Mouse (Mus musculus): ENCODE data around the gene Zfp512b.

Zfp512b gene

DNA sequence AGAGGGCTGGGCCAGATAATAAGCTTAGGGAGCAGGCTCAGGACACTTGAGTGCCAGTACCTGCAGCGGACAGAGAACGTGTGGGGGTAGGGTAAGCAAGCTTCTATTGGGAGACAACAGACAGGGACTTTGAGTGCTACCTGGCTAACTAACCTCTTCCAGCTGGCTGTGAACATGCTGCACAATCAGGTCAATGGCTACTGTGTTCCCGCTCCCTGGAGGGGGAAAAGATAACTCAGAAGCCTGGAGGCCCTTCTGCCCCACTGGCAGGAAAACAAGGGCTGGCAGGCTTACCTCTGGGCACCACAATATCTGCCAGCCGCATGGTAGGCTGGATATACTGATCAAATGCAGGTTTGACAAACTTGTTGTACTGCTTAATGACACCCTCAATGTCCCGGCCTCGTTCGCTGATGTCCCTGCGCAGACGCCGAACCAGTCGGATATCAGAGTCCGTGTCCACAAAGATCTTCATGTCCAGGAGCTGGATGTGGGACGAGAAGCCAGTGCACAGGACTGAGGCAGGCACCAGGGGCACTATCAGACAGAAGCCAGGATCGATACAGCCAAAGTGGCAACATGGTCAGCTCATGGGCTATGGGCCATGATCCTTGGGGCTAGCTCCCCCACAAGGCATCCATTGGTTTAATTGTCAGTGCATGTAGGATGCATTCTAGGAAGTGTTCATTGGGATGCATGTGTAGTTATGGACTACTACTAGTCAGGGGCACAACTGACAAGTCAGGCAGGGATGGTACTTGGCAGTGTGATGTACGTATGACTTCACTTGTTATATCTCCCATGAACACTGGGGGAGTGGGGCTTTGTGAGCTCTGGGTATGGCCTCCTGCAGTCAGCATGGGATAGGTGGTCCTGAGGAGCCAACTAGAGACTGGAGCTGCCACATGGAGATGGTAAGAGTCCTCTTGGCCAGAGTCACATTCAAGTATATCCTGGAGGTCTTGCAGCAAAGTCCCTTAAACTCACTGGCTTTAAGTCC lies 19.4 kb downstream of the Zfp512b start:
- DNase-seq (ENCODE audit: low spot score), result no peak

DNA sequence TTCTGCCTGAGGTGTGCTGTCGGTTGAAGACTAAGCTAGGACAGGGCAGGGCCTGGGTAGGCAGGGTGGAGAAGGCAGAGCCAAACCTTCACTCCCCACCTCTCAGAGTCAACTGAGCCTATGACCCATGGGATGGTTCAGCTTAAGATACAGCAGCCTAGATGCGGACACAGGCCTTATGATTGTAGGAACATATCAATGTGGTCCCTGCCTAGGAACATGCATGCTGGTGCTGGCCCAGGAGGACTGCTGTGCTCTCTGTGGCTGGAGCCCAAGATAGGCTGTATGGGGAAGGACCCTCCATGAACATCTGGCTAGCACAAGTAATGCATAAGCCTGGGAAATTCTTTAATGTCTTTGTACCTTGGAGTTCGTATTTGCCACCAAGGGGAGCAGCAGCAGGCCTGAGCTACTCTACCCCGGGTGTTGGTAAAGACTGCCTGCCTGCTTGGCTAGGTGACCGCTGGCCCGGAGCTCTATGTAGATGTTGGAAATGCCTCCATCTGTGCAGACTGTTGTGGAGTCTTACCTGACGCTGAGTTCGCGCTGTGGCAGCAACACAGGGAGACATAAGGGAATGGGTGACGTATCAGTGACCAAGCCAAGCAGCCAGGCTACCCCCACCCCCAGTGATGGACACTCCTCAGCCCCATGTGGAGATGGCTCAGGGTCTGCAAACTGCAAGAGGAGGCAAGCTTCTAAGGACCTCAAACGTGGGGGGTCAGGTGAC lies 20.5 kb downstream of the Zfp512b start:
- DNase-seq (ENCODE audit: low spot score), result no peak

DNA sequence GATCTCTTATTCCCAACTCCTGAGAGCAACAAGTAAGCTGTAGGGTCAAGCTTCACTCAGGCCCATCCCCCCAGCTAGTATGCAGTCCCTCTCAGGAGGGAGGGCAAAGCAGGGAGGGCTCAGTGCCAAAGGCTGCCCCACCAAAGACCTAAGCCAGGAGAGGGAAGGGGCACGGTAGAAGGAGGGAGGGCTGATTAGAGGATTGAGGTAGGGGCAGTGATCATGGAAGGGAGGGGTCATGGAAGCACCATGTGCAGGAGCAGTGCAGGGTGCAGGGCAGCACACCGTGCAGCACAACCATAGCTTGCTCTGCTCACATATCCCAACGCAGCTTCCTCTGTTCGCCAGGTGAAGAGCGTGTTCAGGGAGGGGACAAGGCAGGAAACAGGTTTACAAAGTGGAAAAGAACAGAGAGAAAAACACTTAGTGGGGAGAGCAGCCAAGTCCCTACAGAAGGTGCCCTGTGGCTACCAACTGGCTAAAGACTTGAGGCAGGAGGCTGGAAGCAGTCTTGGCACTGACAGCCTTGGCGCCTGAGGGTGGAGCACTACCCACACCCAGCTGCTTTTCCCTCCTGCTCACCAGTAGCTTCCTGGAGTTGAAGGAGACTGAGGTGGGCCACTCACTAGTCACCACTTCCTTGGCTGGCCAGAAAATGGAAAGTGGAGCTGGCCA lies 21.5 kb downstream of the Zfp512b start:
- DNase-seq (ENCODE audit: low spot score), result no peak

DNA sequence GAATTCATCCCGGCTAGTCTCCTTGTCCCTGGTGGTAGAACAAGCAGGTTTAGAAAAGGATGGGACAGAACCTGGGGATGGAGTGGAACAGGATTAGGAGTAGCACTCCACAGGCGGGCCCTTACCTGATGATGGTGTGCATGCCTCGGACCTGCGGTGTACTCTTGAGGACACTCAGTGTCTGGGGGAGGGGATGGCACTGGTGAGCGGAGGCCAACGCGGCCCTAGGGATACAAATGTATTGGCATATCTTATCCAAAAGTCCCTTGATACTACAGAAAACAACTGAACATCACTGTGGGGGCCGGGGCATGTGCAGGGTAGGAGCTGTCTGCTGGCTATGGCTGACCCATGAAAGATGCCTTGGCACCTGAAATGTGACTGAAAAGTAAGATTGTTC lies 22.2 kb downstream of the Zfp512b start:
- DNase-seq (ENCODE audit: low spot score), result no peak

DNA sequence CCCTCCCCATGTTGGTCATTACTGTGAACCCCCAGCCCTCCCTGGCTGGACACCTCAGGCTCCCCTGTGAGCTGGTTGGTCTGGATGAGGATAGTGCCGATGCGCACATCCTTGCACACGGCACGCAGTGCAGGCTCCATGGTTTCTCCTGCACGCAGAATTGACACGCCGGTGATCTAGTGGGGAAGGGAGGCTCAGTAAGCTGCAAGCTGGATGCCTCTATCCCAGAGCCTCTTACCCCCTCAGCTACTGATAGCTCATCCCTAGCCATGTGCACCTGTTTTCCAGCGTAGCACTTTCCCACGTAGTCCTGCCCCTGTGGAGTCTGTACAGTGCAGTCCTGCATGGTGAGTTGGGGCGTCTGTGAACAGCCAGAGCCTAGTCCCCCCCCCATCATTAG lies 22.7 kb downstream of the Zfp512b start:
- no peak for DNase-seq (ENCODE audit: low spot score)

DNA sequence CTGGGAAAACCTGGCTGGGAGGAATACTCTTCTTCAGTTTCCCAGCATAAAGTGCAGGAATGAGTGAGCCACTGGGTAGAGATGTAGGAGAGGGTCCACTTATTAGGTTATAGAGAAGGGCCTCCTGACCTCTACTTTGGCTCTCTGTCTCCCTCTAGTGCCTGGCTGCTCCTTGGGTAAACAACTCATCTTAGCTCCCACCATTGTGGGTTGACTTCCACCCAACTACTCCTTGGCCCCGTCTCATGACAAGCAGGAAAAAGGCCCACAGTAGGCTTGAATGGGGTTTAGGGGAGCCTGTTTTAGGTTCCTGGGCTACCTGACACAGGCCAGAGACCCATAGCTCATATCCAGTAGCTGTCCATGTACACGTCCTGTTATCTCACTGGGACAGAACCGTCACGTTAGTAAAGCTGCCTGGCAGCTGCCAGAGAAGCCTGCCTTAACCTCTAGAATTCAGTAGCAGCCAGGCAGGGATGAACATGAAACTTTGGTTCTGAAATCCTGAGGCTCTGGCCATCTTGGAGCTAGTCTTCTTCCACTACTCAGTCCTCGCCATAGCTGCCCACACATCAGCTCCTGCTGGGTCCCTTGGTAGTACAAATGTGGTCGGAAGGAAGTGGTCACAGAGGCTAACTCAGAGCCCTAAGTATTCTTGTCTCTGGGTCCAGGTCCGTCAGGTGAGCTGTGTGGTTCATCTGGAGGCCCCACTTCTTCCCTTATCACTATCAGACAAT lies 24.2 kb downstream of the Zfp512b start:
- peak; percentile 72 for DNase-seq (ENCODE audit: low spot score)

DNA sequence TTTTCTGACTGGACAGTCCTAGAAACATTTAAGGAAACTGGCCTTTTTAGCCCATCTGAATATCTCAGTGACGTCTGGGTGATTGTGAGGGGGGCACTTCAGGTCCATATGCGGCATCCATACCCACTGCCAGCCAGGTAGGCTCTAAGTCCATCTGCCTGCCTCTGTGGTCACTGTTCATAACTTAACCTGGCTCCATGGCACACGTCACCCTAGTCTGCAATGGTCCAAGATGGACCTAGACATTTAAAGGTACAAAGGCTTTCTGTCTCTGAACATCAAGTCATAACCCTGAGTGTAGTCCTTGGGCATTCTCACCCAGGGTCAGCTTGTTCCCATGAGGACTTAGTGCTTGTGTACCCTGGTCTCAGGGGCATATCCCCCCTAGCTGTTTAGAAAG lies 25.3 kb downstream of the Zfp512b start:
- no peak for DNase-seq (ENCODE audit: low spot score)

DNA sequence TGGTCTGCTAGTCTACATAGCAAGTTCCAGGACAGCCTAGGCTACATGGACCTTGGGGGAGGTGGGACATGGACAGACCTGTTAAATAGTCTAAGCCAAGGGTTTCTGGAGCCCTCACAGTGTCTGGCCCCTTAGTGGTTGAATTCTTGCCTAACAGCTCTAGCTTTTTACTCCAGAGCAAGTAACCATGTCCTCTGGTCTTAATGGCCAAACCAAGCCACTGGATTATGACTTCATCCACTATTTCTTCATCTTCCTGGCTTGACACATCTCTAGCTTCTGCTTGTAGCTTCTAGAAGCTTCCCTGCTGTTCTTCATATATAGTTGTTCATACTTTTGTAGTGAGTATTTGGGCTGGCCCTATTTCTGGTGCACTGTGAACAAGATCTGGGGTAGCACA lies 38.8 kb downstream of the Zfp512b start:
- DNase-seq (ENCODE audit: low spot score), result peak; percentile 60

DNA sequence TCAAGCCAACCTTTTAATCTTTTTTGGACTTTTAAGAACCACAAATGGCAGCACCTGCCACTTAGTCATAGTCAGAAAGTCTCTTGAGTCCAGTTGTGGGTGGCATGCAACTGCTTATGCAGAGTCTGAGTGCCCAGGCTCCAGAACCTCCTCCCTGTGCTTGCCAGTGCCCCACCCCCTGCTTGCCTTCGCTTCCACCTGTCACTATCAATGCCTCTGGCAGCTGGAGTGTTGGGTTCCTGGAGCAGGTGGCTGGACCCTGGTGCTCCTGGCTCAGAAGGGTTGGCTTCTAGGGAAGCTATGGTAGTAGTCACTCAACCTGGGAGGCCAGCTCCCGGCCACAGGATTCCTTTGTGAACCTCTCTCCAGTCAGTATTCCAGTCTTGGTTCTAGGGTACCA lies 42.4 kb downstream of the Zfp512b start:
- DNase-seq (ENCODE audit: low spot score), result no peak

DNA sequence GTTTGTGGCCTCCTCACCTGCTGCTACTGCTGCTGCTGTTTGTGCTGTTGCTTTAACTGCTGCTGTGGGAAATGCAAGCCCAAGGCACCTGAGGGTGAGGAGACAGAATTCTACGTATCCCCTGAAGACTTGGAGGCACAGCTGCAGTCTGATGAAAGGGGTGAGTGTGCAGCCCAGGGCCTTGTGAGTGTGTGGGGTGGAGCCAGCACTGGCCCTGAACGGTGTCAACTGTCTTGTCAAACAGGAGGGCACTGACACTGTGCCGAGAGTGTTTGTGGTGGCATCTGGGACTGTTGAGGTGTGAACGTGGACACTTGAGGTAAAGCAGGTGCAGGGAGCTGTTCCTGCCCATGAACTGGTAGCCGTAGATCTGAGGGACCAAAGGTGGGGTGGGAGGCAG lies 43.9 kb downstream of the Zfp512b start:
- DNase-seq (ENCODE audit: low spot score), result no peak

DNA sequence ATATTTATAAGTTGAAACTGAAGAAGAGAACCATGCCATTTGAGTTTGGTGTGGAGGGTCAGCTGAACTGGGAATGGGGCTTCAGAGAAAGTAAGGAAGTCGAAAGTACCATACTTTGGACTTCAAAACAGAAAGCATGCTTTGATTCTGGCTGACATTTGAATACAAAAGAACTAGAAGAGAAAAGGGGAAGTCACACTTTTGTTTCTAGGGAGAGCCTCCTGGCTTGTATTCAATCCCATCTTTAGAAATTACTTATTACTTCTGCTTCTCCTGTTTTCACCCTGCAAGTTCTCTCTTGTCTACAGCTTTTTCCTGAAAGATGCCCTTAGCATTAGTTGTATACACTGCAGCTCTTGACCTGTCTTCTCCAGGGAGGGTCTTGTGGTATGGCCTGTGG lies 44.4 kb downstream of the Zfp512b start:
- DNase-seq (ENCODE audit: low spot score), result no peak

DNA sequence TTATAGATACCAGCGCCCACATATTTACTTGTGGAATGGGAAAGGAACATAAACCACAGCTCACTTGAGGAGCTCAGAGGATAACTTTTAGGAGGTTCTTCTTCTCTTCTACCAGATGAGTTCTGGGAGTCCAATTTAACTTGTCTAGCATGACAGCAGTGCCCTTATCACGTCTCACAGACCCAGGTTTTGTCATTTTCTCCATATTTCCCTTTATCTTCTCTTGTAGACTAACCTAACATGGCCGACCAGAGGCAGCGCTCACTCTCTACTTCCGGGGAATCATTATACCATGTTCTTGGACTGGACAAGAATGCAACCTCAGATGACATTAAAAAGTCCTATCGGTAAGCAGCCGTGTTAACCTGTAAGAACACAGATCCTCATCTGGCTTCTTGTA lies 46.5 kb downstream of the Zfp512b start:
- no peak for DNase-seq (ENCODE audit: low spot score)

DNA sequence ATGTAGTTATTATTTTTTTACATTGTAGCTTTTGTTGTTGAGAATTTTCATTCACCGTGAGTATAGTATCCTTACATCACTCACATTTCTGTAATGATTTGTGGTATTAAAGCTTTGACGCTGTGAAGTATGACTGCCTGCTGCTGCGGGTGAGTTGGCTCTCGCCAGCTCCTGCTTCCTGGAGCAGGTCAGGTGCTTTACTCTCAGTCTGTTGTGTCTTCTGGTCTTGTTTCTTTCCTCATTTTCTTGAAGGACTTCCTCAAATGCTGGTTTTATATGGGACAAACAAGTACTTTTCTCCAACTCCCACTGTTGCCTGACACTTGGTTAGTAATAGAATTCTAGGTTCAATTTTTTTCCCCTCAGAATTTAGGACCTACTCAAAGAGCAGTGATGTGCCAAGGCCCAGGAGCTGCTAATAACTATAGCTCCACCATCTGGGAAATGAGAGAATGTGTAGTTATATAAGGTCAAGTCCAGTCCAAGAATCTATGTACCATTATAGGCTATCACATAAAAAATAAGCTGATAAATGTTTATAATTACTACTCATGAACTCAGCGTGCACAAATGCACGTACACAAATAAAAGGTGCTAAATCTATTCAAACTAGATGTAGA lies 50.7 kb downstream of the Zfp512b start:
- no peak for DNase-seq (ENCODE audit: low spot score)

DNA sequence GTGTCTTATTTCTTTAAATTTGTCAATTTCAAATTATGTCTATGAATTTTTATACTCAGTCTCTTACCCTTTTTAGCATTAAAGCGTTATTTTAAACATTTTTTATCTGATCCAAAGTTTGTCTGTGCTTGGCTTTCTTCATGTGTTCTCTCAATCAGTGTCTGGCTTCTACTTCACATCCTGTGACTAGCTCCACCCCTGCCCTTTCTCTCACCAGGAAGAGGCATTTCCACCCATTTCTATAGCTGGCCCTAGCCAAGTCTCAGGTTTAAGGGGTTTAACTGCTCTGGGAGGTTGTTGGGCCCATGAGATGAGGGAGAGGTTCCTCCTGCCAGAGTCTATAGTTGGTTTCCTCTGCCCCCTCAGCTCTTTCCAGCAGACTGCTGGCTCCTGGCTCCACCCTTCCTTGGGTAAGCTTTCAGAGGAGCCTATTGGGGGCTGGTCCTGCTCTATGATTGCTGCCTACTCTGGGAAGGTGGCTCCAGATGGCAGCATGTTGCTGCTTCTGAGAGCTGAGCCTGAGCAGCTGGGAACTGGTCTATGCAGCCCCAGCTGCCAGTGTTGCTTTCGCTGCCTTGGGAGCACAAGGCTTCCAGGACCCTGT lies 55.1 kb downstream of the Zfp512b start:
- DNase-seq (ENCODE audit: low spot score), result no peak

DNA sequence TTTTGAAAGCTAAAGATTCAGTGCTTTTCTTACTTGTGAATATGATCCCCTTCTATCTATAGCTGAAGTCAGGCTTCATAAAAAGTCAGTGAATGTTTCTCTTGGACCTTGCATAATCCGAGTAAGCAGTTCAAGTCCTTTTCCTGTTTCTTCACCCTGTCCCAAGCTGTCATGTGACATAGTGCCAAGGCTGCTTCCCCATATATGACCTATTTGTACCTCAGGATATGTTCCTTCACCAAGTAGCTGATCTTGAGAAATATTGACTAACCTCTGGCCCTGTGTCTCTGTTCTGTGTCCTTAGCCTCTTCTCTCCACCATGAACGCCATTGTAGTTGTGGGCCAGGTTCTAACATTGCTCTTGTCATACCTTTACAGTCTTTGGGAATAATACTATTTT lies 56.2 kb downstream of the Zfp512b start:
- DNase-seq (ENCODE audit: low spot score), result peak; percentile 41

DNA sequence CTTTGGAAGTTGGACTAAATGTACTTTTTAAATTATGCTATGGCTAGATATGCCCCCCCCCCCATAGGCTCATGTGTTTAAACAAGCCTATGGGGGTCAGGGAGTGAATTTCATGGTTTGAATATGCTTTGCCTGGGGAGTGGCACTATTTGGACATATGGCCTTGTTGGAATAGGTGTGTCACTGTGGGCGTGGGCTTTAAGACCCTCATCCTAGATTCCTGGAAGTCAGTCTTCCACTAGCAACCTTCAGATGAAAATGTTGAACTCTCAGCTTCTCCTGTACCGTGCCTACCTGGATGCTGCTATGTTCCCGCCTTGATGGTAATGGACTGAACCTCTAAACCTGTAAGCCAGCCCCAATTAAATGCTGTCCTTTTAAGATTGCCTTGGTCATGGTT lies 60.0 kb downstream of the Zfp512b start:
- no peak for DNase-seq (ENCODE audit: low spot score)

Data from adipocyte (in vitro differentiated cells).